Mouse (Mus musculus) gastrocnemius, postnatal 4 days (tissue): ENCODE results near the gene Cul9. TPM values are rescaled to one million over a fixed set of nuclear protein-coding genes. Genes with fewer than 3 reads are reported as not detected.

ENCODE experiments used
- DNase-seq, 2 experiments: peaks; one replicate each; pipeline ENCODE4 v3.0.0; 2021 to 2022; ENCODE audit warnings: low spot score in 2 of 2, mixed read lengths in 2 of 2
- total RNA-seq, 2 experiments: library from RNA; stranded (reverse); gene quantifications; 2 replicates each; pipeline ENCODE4 v1.2.3; 2021

Cul9 gene
- total RNA-seq, 2 experiments from 2014 or later: 13.5 to 15.0 TPM

DNA sequence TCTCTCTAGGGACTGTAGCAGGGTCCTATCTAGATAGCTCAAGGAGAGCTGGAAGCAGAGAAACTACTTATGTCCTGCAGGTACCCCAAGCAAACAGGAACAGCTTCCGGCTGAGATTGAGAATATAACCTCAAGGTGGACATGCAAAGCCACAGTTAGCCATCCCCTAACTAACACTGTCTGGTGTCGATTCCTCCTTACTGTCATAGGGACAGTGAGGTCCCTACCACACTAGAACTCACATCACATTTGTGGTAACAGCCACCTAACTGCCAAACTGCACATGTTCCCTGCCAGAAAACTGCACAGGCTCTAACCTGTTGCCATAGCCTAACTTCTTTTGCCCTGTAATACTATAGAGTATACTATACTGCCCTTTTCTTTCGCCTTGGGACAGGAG lies 7.7 kb upstream of the Cul9 start:
- no peak for DNase-seq

DNA sequence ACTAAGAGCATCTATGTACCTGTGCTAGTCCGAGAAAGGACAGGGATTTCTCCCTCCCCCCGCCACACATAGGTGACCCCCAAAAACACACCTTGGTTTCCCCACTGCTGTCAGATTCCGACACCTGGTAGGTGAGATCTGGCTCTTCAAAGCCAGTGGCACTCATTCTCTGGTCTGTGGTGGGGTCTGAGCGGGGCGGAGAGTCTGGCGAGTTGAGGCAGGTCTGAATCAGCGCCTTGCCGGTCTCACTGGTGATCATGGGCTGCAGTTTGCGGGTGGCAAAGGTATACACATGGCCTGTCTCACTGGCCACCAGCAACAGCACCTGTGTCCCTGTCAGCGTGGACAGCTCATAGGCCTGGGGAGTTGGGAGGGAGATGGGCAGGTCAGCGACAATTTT lies 7.3 kb upstream of the Cul9 start:
- no peak for DNase-seq

DNA sequence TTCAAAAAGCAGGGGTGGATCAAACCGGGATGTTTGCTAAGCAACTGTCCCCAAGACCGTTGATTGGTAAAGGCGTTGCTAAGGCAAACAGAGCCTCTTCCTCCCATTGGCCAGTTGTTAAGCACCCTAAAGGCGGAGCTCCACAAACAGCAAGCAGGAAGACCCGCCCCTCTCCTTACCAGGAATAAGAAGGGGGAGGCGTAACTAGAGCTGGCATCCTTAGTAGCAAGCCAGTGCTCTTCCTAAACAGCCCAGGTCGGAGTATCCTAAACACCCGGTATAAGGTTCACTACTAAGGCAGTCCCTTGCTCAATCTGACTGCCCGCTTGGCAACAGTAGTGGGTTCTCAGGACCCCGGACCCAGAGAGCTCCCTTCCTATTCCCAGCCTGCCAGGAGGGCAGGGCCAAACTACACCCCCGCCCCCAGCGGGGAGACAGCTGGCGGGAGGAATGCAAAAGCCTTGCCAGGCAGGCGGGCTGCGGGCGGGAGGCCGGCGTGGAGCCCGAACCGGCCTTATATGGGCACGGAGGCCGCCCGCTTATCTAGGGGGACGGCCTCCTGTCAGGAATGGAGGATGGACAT lies 6.7 kb upstream of the Cul9 start:
- DNase-seq: peak; percentile 86 to 93

DNA sequence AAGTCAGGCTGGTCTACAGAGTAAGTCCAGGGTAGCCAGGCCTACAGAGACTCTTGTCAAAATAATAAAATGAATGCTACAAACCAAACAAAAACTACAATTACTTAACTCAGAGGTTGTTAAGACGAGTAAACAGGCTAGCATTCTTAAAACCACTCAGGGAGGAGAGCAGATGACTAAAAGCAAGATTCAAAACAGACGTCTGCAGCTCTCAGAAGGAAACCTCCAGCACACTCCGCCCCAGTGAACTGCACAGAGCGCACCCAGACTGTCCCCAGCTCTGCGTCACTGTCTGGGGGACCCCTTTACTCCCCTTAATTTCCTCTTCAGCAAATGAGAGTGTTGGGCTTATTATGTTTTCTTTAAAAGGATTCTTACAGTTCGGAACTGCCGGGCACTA lies 6.0 kb upstream of the Cul9 start:
- no peak for DNase-seq

GRCm38 (mm10) chr17:46551369-46551768 lies 5.2 kb upstream of the Cul9 start:
- DNase-seq: no peak

- no peak for DNase-seq
Measured at GRCm38 (mm10) chr17:46550904-46551303, 4.7 kb upstream of the Cul9 start.

DNA sequence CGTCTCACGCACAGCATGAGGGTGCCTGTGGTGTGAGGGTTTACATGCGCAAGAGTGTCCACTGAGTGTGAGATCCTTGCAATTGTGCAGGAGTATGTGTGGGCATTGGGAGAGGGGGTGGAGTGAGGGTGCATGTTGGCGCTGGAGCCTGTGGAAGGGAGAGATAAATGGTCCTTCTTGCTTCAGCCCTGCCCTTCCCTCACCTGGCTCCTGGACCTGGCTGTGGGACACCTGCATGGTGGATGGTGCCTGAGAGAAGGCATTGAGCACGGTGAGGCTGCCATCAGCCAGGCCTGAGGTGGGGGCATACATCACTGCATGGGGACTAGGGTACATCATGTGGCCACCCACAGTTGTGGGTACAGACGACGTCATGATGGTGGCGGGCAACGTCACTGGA lies 3.5 kb upstream of the Cul9 start:
- DNase-seq: no peak

DNA sequence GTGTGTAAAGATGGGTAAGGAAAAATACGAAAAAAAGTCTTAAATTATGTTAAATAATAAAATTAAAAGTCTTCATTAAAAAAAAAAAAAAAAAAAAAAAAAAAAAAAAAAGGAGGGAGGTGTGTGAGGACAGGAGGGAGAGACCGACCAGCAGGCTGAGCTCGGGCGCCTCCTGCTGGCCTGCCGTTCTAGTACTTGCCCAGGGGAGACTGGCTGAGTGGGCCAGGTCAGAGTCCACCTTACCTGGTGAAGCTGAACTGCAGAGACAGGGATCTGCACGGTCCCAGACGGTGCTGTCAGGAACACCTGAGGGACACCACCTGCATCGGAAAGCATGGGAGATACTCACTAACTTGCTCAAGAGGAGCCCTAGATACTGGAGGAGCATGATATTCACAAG lies 3.0 kb upstream of the Cul9 start:
- DNase-seq: peak in 1 of 2 experiments; percentile 51

DNA sequence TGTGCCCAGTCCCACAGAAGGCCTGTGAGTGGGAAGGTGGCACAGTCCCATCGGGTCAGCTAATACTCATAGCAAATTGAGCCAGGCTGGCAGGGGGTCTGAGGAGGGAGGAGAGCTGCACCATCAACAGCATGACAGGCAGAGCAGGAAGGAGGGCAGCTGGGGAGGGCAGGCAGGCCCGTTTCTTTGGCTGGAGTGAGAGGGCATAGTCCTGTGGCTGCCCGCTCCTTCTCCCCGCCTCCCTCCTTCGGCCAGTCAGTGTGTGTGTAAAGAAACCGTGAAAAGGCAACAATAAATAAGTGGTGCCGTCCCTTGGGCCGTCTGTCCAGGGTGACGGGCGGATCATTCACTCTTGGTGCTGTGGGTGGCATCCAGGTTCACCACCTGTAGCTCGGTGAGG lies 2.6 kb upstream of the Cul9 start:
- no peak for DNase-seq

DNA sequence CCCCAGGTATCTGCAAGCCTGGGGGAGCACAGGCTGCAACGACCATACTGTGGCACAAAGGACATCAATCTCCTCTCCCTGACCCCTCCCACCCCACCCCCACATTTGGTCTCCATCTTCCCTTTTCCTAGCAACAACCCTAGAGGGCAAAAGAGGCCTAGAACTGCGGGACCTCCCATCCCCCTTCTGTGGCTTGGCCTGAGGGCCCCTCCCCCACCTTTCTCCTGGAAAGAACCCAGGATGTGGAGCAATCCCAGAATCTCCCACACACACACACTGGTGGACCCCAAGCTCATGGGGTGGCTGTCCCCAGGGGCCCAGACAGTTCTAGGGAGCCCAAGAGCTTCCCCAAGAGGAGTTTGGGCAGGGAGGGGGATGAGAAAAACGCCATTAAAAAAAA lies 1.7 kb upstream of the Cul9 start:
- no peak for DNase-seq

DNA sequence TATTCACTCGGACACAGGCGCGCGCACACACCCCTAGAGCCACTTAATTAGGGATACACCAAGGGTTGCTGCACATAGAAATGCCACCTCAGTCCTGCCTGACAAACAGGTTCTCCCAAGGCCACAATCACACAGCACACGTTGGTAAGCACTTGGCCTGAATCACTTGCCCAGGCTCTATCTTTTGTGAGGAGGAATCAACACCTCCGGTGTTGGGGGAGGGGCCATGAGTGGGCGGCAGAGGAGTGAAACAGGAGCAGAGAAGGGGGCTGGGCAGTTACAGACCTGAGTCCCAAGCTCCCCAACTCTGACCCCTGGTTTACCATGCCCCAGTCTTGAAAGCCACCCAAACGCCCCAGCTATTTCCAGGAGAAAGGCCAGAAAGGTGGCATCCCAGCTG lies 807 bp upstream of the Cul9 start:
- DNase-seq: no peak

DNA sequence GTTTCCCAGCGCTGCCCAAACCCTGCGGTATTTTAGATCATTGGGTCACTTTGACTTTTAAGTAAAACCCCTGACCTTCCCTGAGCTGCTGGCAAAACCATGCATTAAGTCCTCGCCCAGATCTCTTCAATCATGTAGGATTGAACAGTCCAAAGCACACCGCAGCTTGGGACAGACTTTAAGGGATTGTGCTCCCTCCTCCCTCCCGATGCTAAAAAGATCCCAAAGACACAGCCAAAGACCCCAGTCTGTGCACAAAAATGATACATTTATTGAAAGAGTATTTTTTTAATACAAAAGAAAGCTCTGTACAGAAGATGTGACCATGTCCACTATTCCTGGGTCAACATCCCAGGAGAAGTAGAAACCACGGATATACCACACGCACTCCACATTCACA lies 403 bp upstream of the Cul9 start:
- DNase-seq: no peak

DNA sequence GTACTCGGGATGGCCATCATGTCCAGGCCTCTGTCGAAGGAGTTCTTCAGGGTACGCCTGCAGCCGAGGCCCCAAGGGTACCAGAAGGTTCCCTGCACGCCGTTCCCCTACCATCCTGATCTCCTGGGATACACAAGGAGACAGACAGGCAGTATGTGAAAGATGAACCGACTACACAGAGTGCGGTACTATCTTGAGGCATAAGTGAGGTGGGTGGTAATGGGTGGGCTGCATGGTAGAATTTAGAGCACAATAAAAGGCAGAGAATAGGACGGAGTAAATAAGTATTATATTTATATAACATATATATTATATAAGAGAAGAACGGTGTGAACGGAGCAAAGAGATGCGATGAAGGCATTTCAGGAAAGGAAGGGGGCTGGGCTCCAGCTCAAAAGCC lies 2.5 kb downstream of the Cul9 start:
- DNase-seq: no peak

DNA sequence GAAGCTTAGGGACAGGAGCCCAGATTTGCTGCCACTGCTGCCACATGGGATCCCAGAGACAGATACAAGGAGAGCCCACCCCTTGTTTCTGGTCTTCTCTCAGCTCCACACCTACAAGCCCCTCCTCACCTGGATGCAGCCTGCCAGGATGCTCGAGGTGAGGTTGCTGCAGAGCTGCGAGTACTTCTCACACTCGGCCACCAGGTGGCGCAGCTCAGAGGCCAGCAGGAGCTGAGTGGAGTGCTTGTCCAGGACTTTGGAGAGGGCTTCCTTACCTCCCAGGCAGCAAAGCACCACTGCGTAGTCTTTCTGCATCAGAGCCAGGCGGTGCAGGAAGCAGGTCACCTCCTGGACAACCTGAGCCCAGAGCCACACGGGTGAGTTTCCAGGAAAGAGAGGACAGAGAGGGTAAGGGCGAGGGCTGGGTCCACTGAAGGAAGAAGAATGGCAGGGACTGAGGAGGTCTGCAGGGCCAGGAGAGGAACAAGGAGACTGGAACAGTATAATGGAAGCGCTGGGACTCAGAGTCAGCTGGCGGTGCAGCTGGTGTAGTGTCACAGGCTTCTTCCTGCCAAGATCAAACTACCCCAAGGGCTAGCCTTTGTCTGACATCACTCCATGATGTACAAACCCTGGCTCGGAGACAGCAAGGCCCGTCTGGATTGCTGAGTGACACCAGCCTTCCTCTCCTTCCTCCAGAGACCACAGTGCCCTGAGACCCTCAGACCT lies 20.4 kb downstream of the Cul9 start:
- peak; percentile 63 to 75 for DNase-seq

DNA sequence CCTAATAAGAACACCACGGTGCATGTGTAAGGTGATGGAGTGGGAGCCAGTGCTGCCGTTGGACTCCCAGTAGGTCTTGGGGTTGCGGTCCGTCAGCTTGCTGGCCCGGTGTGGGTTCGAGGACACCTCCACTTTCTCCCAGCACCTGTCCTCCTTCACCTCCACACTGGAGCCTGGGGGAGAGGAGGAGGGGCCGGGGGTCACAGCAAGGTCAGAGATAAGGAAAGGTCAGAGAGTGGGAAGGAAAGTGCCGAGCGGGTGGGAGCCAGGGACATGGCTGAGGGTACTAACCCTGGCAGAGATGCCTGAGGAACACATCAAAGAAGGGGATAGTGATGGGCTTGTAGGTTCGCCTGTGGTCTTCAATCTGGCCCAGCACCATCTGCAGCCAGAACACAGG lies 21.1 kb downstream of the Cul9 start:
- no peak for DNase-seq

- DNase-seq: no peak
Measured at GRCm38 (mm10) chr17:46521963-46522668, 24.1 kb downstream of the Cul9 start.

GRCm38 (mm10) chr17:46521174-46521573 lies 25.0 kb downstream of the Cul9 start:
- no peak for DNase-seq

DNA sequence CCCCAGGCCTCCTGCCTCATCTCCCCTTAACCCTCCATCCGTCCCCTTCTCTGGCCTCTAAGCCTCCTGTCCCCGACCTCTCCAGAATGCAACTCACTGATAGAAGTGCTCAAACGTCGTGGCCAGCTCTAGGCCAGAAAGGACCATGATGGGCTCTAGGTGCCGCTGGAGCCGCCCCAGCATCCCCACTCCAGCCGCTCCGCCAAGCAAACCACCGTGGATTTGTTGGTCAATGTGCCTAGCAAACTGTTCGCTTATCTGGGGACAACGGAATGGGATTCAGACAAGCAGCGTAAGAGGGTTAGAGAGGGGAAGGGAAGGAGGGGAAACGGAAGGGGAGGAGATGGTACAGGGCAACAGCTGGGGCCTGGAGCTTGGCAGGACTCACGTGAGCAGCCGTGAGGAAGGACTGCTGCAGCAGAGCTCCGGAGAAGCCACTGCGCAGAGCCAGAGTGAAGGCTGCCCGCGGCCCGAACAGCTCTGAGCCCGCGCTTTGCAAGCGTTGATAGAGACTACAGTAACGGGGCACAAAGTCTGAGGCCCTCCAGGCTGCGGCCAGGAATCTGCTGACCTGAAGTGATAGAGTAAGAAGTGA lies 25.7 kb downstream of the Cul9 start:
- DNase-seq: no peak

- no peak for DNase-seq
Measured at GRCm38 (mm10) chr17:46519971-46520370, 26.2 kb downstream of the Cul9 start.

- no peak for DNase-seq
Measured at GRCm38 (mm10) chr17:46513329-46513728, 32.9 kb downstream of the Cul9 start.

DNA sequence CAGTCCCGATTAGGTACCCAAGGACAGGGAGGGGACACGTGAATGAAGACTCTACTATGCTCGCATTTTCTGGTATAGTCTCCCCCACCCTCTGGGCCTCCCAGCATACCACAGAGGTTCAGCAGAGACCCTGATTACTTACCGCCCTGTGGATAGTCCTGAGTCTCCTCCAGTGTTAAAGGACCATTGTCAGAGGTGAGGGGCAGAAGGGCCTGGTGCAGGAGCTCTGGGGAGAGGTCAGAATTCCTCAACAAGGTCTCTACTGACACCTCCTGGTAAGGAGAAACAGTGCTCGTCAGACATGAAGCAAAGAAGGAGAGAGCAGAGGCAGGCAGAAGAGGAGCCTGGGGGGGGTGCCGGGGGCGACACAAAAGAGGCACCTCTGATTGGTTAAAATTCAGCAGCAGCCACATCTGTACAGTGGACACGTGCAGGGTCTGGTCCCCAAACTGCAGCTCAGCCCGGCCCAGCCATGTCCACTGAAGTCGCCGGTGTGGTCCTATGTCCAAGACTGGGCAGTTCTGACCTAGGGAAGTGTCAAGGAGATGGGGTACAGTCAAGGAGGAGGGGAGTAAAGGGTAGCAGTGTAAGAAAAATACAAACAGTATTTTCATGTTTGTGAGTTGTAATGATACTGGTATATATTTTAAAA lies 35.0 kb downstream of the Cul9 start:
- no peak for DNase-seq

- DNase-seq: no peak
Measured at GRCm38 (mm10) chr17:46505617-46506016, 40.6 kb downstream of the Cul9 start.
